20 mouse cellular contexts compared by ENCODE assay signal in genomic region chr9:62696799-62697198, GRCm38 (mm10). TPM values are rescaled to one million over a fixed set of nuclear protein-coding genes. Genes with fewer than 3 reads are reported as not detected.
"Had no signal": no experiment of that assay in that cellular context is flagged by ENCODE, and none has a peak within 500 bp of the region (broad histone marks: within the 10 kb centered on the region; RNA-seq: fewer than 3 reads in every experiment).

No protein-coding gene starts in this region.

- H3K27ac ChIP-seq: midbrain, embryonic 10.5 days; midbrain, embryonic 12.5 days; neural tube, embryonic 13.5 days; neural tube, embryonic 15.5 days had no signal

- DNase-seq: lung, embryonic 14.5 days; lung, postnatal 10 days; lung, postnatal 4 days; midbrain, embryonic 14.5 days; retina, postnatal 1 day; right cerebral cortex, adult 18-20 months; right cerebral cortex, postnatal 25 days; right cerebral cortex, postnatal 4 days; spleen, adult 18-20 months; thymus, adult 18-20 months; thymus, postnatal 14 days; thymus, postnatal 36 days had no signal

- ATAC-seq: midbrain, embryonic 16.5 days had no signal

- H3K4me3 ChIP-seq: midbrain, embryonic 10.5 days; midbrain, embryonic 12.5 days; myocyte; neural tube, embryonic 13.5 days; neural tube, embryonic 15.5 days had no signal

- H3K9me3 ChIP-seq: midbrain, embryonic 10.5 days; midbrain, embryonic 12.5 days; neural tube, embryonic 13.5 days; neural tube, embryonic 15.5 days had no signal

- H3K4me1 ChIP-seq: neural tube, embryonic 13.5 days; neural tube, embryonic 15.5 days had no signal

- H3K36me3 ChIP-seq: midbrain, embryonic 10.5 days; midbrain, embryonic 12.5 days; neural tube, embryonic 13.5 days; neural tube, embryonic 15.5 days had no signal

- H3K4me2 ChIP-seq: lung, embryonic 14.5 days; midbrain, embryonic 12.5 days; neural tube, embryonic 13.5 days; neural tube, embryonic 15.5 days had no signal

- H3K9ac ChIP-seq: lung, embryonic 14.5 days; midbrain, embryonic 12.5 days; neural tube, embryonic 13.5 days; neural tube, embryonic 15.5 days had no signal

- H3K27me3 ChIP-seq: midbrain, embryonic 12.5 days; neural tube, embryonic 13.5 days; neural tube, embryonic 15.5 days had no signal

RNA-seq across cellular contexts. Expression of gene Itga11, which starts 19.2 kb away (rescaled TPM):
- total RNA-seq: megakaryocyte, adult 5-6 weeks; megakaryocyte-erythroid progenitor cell, adult 5-6 weeks had no signal
